Mouse (Mus musculus): ENCODE measurements around the gene Iqce.

The Iqce gene

DNA sequence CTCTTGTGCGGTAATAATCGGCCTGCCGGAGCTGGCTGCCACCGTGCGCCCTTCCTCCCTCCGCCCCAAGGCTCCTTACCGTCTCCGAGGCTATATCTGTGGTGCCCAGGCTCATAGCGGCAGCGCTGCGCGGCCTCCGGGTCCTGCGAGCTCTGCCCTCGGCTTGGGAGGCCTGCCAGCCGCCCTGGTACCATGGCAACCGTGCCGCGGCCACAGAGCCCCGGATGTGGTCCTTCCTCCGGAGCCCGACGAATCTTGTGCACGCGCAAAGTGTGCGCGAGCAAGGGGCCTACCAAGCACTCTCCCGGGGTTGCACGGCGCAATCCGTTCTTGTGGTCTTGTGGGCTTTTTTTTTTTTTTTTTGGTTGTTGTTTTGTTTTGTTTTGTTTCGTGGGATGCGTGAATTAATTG lies at the start of gene Iqce:
Gene Iqce (minus strand): TSS at position 276 of the 411 bp plus-strand sequence.
- peak; percentile 78 for DNase-seq (ENCODE audit: low read depth, low spot score)

DNA sequence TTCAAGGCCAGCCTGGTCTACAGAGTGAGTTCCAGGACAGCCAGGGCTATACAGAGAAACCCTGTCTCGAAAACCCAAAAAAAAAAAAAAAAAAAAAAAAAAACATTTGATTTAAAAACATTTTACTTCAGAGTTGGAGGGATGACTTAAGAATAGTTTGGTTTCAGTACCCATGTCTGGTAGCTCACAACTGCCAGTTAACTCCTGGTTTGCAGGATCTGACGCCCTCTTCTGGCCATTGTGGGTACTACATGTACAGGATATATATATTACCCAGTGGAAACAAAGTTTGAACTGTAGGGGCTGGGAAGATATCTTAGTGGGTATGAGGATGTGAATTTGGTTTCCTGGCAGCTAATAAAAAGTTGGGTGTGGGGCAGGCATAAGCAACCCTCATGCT lies 48.7 kb upstream of the Iqce start:
- DNase-seq (ENCODE audit: low read depth, low spot score) = no peak

DNA sequence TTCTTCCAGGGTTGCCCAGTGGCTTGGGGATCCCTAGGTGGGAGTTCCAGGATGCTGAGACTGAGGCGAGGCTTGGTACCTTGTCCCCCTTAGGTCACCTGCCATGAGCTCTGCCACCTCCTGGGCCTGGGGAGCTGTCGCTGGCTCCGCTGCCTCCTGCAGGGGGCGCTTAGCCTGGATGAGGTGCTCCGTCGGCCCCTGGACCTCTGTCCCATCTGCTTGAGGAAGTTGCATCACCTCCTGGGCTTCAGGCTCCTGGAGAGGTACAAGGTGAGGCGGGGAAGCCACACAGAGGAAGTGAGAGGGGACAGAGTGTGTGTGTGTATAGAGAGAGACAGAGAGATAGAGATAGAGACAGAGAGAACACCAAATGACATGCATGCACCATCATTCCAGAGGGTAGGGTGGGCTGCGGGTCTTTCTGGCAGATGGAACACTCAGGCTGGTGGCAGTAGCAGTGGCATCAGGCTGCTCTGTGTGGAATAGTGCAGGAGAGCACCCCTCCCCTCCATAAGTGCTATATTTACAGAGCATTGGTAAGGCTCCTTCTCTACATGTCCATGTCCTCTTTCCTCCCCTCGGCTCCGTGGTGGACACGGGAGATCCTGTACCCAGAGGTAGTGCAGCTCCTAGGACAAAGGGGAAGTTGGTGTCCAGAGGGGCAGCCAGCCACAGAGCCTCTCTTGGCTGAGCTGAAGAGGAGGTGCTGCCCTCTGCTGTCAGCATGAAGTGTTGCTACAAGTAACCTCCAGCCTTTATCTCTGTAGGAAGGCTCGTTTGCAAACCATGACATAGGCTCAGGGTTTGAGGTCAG lies 47.1 kb upstream of the Iqce start:
- peak; percentile 60 for DNase-seq (ENCODE audit: low read depth, low spot score)

DNA sequence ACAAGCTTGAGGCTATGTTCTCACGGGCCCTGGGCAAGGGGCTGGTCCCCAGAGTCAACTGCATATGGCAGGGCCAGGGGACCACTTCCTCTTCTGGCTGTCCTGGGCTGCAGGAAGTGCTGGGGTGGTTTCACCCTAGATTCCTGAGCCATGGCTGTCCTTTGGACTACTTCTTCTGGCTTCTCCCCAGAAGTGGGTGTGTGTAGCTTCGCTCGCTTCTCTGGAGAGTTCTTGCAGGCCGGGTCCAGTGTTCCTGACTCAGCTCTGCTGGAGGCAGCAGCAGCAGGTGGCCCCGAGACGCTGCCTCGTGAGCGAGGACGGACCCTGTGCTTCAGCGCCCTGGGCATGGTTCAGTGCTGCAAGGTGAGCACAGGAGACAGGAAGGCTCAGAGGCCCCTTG lies 46.2 kb upstream of the Iqce start:
- DNase-seq (ENCODE audit: low read depth, low spot score) = no peak

DNA sequence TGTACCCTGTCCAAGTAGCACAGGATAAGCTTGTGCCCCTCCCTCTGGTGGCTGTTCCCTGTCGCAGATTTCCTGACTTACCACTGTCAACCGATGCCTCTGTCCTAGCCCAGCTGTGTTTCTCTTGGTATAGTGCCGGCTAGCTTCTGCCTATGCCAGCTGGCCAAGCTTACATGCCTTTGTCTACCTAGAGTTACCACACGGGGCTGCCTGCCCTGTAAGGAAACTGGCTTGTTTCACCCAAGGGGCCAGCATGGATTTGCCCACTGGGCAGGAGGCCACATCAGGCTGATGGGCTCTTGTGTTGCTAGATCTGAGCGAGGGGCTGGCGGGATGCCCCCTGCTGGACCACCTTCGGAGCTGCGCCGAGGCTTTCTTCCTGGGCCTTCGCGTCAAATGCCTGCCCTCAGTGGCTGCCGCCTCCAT lies 41.5 kb upstream of the Iqce start:
- no peak for DNase-seq (ENCODE audit: low read depth, low spot score)

DNA sequence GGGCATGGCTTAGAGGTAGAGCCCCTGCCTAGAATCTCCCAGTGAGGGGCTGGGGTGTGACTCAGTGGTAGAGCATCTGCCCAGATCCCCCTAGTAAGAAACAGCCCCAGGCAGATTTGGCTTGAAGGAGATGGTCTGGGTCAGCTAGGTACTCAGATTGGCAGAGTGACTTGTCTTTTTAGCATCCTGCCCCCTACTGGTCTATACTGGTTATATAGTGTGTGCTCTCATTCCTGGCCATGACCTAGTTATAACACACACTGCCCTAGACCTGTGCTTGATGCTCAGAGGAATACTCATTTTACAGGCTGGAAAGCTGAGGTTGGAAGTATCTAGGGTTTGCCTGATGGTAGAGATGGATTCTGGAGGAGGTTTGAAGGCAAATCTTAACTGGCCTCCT lies 39.7 kb upstream of the Iqce start:
- no peak for DNase-seq (ENCODE audit: low read depth, low spot score)

DNA sequence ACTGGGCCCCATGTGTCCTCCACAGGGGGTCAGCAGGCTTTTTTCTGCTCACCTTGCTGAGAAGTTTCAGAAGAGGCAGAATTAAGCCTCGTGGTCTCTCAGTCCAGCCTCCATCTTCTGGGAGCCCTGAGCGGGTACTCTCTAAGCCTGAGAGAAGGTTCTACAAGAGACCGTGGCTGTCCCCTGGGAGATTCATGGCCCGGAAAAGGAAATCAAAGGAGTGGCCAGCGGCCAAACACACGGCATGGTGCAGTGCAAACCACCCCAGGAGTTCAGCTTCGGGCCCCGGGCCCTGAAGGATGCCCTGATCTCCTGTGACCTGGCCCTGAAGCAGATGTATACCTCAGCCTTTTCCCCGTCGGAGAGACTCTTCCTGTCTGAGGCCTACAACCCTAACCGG lies 38.9 kb upstream of the Iqce start:
- no peak for DNase-seq (ENCODE audit: low read depth, low spot score)

DNA sequence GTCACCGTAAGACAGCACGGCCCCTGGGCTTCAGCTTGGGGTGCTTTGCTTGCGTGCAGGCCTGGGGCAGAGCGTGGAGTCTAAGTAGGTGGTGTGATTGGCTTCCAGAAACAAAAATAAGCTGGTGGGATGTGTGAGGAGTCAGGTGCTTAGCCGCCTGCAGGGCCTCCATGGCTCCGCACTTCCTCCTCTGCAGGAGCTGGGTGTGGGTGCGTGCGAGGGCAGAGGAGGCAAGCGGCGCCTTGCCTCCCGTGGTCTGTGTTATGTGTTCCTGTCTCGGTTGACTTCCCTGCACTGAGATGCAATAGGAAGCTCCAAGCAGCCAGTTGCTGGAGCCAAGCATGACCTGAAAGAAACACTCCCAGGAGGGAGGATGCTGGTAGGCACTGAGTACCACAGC lies 37.6 kb upstream of the Iqce start:
- no peak for DNase-seq (ENCODE audit: low read depth, low spot score)

DNA sequence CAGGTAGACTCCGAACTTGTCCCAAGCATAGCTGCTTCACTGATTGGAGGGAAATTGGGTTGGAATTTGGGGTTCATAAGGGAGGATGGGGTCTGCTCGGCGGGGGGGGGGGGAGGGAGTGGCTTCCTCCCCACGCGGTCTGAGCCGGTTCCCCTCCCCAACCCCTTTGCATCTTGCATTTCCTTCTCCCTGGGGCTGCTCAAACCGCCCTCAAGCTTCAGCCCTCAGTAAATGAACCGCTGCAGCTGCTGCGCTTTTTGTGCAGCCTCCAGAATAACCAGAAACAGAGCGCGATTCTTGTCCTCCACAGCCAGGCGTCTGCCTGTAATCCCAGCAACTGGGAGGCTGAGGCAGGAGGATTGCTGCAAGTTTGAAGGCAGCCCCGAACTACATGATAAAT lies 34.0 kb upstream of the Iqce start:
- no peak for DNase-seq (ENCODE audit: low read depth, low spot score)

DNA sequence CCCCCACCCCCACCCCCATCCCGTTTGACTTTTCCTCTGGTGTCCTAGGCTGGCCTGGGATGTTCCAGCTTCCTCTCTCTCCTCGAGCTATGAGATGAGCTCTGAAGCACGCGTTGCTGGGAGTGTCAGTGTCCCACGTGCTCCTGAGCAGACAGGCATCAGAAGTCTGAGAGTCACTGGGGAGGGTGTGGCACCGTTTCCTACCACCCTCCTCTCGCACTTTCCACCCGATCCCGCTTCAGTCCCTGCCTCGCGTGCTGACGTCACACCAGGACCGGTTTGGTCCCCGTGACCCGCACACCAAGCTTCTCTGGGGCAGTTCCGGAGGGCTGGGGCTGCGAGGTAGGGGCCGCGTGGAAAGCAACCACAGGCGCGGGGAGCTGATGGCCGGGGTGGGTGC lies 33.1 kb upstream of the Iqce start:
- no peak for DNase-seq (ENCODE audit: low read depth, low spot score)

DNA sequence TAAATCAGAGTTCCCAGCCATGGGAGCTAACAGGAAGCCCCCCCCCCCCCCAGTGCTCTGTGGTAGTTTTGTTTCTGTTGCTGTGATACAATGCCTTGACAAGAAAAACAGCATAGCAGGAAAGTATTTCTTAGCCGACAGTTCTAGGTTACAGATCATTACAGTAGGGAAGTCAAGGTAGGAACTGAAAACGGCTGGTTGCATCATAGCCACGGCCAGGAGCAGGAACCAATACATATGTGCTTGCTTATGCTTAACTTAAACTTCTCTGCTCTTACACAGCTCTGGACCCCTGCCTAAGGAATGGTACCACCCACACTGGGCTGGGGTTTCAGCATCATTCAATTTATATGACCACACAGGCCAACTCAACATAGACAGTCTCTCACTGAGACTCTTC lies 31.2 kb upstream of the Iqce start:
- no peak for DNase-seq (ENCODE audit: low read depth, low spot score)

DNA sequence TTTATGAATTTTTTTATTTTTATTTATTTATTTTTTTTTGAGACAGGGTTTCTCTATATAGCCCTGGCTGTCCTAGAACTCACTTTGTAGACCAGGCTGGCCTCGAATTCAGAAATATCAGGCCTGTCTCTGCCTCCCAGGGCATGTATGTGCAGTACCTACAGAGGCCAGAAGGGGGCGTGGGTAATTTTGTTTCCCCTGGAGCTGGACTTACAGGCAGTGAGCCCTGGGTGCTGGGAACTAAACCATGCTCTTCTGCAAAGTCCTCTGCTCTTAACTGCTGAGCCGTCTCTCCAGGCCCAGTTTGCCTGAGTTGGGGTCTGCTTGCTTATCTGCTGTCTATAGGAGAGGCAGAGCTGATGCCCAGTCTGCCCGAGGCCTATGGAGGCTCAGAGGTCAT lies 30.0 kb upstream of the Iqce start:
- DNase-seq (ENCODE audit: low read depth, low spot score) = no peak

DNA sequence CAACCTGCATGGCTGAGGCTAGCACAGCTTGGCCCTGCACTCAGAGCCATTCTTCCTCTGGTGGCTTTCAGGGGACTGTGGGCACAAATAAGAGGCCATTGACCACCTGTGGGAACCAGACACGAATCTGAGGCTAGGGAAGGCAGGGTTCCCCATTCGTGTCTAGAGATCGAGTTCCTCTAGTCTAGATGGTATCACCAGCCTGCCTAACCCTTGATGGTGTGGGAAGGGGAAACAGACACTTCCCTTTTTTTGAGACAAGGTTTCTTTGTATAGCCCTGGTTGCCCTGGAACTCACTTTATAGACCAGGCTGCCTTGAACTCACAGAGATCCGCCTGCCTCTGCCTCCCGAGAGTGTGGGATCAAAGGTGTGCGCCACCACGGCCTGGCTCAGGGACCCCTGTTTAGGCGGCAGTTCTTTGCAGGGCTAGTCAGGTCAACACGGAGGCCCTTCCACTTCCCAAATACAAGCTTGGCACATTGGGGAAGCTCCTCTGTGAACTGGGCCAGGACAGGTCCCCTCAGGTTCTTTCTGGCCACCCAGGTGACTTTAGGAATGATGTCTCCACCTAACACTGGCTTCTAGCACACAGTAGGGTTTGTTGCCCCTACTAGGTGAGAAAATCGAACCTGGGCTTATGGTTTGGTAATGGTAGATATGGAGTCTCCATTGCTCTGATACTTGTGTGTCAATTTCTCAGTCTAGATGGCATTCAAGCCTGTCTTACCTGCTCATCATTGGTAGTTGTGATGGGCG lies 29.0 kb upstream of the Iqce start:
- no peak for DNase-seq (ENCODE audit: low read depth, low spot score)

DNA sequence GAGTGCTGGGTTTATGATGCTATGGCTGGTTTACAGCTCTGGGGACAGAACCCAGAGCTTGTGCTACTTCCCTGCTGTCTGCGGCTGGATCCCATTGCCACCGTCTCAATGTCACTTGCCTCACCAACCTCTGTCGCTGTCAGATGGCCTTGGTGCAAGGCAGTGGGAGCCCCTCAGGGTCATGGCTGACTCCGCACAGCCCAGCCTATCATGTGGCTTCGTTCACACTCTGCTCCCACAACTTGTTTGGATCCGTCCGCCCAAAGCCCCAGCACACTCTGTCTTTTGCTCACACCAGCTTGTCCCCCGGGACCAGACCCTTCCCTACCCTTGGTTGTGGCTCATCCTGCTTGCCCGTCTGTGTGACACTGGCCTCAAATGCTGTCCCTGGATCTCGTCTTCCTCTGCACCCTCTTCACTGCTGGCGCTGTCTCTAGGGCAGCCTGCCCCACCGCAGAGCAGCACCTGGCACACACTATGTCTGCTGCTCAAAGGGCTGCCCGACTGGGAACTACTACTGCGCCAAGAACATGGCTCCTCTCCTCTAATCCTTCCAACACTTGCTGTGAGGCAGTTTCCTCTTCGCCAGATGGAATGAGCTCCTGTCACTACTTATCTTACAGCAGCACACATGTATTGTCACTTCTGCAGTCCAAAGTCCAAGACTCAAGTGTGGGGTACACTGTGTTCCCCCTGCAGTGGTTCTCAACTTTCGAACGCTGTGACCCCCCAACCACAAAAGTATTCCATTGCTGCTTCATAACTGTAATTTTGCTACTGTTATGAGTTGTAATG lies 25.0 kb upstream of the Iqce start:
- DNase-seq (ENCODE audit: low read depth, low spot score) = no peak

DNA sequence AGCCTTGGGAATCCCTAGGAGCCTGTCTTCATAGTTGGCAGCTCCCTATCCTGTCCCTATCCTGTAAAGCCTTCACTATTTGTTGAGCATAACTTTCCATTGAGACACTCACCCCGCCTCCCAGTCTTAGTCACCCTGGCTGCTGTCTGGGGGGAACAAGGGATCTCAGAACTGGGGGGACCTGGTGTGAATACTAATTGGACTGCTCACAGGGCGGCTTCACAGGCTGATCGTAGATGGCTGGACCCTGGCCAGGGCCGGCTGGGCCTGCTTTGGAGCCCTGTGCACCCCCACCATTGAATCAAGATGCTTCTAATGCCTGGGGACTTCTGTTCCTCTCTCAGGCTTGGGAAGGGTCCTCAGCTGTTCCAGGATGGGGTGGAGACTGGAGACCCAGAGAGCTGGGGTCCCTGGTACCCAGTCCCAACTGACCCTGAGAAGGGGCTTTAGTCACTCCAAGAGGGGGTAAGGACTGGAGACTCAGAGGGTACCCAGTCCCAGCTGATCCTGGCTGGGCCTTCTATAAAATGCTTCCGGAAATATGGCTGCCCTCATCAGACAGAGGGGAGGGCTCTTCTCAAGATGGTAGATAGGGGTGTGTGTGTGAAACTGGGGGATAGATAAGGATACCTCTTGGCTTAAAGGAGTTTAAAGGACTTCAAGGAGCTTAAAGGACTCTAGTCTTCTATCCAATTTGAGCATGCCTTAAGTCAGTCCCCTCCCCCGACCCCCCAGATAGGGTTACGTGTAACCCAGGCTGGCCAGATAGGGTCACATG lies 24.1 kb upstream of the Iqce start:
- no peak for DNase-seq (ENCODE audit: low read depth, low spot score)

DNA sequence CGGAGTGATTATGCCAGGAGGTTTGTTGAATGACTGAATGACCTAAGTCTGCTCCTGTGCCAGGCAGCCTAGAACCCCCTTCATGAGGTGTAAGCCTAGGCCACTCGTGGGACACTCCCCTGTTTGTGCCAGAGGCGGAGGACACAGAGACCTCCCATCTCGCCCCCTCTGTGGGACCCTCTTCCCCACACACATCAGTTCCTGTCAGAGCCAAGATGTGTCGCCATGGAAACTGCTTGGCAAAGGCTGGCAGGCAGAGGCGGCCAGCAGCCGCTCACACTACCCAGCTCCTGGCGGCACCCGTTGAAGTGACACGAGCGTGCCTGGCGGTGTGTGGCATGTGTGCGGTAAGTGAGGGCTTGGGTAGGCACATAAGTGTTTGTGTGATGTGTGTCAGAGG lies 21.6 kb upstream of the Iqce start, which contains the start of gene Amz1:
Gene Amz1 (plus strand): TSS at position 306 of the 400 bp plus-strand sequence.
- no peak for DNase-seq (ENCODE audit: low read depth, low spot score)

DNA sequence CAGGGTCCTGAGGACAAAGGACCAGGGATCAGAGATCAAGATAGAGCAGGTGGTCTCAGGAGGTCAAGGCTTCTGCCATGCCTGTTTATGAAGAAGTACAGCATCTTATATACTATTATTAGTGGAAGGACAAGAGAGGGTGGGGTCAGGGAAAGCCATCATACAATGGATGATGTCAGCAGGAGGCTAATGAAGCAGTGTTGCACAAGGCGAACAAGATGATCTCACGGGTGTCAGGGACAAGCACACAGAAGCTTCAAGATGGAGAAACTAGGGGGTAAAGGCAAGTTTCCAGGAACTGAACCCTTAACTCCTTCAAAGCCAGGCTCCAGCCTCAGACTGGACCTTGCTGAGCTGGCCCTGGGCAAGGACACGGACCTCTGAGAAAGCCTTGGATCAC lies 19.9 kb upstream of the Iqce start:
- DNase-seq (ENCODE audit: low read depth, low spot score) = no peak

DNA sequence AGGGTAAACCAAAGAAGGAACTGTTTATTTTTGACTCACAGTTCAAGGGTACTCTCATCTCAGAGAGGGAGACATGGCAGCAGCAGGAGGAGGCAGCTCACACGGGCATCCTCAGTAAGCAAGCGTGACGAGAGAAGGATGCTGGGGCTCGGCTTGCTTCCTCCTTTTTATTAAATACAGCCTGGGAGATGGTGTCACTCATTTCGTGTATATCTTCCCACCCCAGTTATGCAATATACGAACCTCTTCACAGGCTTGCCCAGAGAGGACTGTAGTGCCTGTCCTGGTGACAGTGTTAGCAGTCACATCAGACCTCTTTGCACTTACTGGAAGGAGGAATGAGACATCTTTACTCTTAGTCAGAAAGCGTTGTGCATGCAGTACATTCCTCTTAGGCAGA lies 18.6 kb upstream of the Iqce start:
- no peak for DNase-seq (ENCODE audit: low read depth, low spot score)

DNA sequence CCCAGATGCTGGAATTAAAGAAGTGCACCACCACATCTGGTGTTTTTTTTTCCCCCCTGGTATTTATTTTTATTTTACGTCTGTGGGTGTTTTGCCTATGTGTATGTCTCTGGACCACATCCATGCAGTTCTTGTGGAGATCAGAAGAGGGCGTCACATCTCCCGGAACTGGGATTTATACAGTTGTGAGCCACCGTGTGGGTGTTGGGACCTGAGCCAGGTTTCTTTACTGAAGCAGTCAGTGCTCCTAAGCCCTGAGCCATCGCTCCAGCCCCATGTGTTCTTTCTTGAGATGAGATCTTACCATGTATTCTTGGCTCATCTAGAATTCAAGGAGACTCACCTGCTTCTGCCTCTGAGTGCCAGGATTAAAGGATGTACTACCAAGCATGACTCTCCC lies 8.9 kb upstream of the Iqce start:
- DNase-seq (ENCODE audit: low read depth, low spot score) = no peak

DNA sequence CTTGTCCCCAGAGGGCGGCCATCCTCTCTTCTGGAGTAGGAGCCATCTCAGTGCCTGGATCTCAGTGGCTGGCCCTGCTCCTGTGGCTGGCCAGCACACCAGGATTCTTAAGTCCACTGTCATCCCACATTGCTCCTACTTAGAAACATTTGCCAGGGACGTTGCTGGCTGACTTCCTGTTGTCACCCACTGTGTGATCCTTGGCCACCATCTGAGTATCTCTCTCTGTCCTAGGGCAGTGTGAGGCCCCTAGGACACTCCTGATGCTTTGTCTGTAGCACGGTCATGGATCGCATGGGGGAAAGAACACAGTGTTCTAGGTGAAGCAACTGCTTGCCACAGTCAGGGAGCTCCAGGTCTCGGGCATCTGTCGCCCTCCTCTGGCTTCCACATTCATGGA lies 8.1 kb upstream of the Iqce start:
- no peak for DNase-seq (ENCODE audit: low read depth, low spot score)

DNA sequence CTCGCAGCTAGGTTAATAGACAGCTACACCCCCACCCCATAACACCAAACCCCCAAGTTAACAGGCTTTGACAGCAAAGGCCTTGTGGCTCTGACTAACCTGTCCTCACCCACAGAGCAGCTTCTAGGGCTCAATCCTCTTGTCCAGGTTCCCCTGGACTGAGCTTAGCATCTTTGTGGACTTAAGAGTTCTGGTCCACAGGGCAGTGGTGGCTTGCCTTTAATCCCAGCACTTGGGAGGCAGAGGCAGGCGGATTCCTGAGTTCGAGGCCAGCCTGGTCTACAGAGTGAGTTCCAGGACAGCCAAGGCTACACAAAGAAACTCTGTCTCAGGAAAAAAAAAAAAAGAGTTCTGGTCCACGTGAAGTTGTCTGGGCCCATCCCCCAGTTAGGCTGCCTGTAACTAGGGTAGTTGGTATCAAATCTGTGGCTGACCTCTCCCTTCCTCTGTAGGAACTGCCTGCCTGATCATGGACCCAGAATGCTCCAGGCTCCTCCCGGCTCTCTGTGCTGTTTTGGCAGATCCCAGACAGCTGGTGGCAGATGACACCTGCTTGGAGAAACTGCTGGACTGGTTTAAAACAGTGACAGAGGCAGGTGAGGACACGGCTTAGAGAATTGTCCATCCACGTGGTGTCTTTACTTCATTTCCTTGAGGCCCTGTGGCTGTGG lies 3.5 kb upstream of the Iqce start:
- no peak for DNase-seq (ENCODE audit: low read depth, low spot score)

Measured in retina, postnatal 7 days (tissue).